Mouse (Mus musculus): ENCODE results near the gene Bmp8a.

DNA sequence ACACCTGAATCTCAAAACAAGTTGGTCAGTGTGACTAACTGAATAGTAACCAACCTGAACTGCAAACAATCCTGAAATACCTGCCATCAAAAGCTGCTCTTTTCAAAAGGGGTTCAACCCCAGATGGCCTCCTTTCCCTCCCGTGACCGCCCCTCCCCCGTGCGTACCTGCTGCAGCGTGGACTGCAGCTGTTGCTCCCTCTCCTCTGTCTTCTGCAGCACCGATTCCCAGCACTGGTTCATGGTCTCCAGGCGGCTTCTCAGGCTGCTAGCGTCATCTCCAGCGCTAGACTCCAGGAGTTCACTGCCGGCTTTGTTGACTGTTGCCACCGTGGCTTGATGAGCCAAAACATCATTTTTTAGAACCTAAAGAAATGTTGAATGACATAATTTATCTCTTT is 38.5 kb upstream of the Bmp8a start:
- TF ChIP-seq CTCF (IDR thresholded peaks at IDR 0.05; ENCODE audit: borderline replicate concordance, control insufficient read depth, extremely low read depth, insufficient read depth, low read length, poor library complexity), result no peak
- no peak for TF ChIP-seq POLR2A (IDR thresholded peaks at IDR 0.05; ENCODE audit: control insufficient read depth, extremely low read depth, insufficient read depth, low read length, poor library complexity)
